Mouse (Mus musculus) kidney, postnatal 4 days (tissue): ENCODE measurements around the gene Slc6a9.
A peak's percentile ranks its signal among the peaks of the same experiment; 100 is the strongest.

Source experiments
- DNase-seq, 2 experiments: peaks; one replicate each; pipeline ENCODE4 v3.0.0; 2021; ENCODE audit warnings: mixed read lengths in 2 of 2

Slc6a9 gene

GRCm38 (mm10) chr4:117834457-117834844 is at the start of gene Slc6a9:
Gene Slc6a9, plus strand, starts transcription at chr4:117834506.
- DNase-seq, result no peak

- peak; percentile 34 to 54 for DNase-seq
Measured at GRCm38 (mm10) chr4:117786963-117787362, 47.3 kb upstream of the Slc6a9 start.

- DNase-seq, result no peak
Measured at GRCm38 (mm10) chr4:117788308-117788707, 46.0 kb upstream of the Slc6a9 start.

GRCm38 (mm10) chr4:117799904-117800303 is 34.4 kb upstream of the Slc6a9 start:
- no peak for DNase-seq

- no peak for DNase-seq
Measured at GRCm38 (mm10) chr4:117806992-117807391, 27.3 kb upstream of the Slc6a9 start.

GRCm38 (mm10) chr4:117810933-117811332 is 23.4 kb upstream of the Slc6a9 start:
- DNase-seq, result no peak

- DNase-seq, result peak in 1 of 2 experiments; percentile 19
Measured at GRCm38 (mm10) chr4:117813591-117814192, 20.6 kb upstream of the Slc6a9 start.

- DNase-seq, result no peak
Measured at GRCm38 (mm10) chr4:117814333-117814732, 20.0 kb upstream of the Slc6a9 start.

GRCm38 (mm10) chr4:117816776-117817175 is 17.5 kb upstream of the Slc6a9 start:
- no peak for DNase-seq

GRCm38 (mm10) chr4:117818032-117818431 is 16.3 kb upstream of the Slc6a9 start:
- DNase-seq, result no peak

GRCm38 (mm10) chr4:117828572-117829145 is 5.6 kb upstream of the Slc6a9 start:
- DNase-seq, result peak in 1 of 2 experiments; percentile 21

- DNase-seq, result peak; percentile 81 to 84
Measured at GRCm38 (mm10) chr4:117829260-117830123, 4.8 kb upstream of the Slc6a9 start.

GRCm38 (mm10) chr4:117830124-117830551 is 4.2 kb upstream of the Slc6a9 start:
- peak; percentile 41 to 60 for DNase-seq

- no peak for DNase-seq
Measured at GRCm38 (mm10) chr4:117830801-117831200, 3.5 kb upstream of the Slc6a9 start.

GRCm38 (mm10) chr4:117831499-117831898 is 2.8 kb upstream of the Slc6a9 start:
- no peak for DNase-seq

GRCm38 (mm10) chr4:117831920-117832691 is 2.2 kb upstream of the Slc6a9 start:
- peak; percentile 59 to 67 for DNase-seq

GRCm38 (mm10) chr4:117834845-117835530 is 682 bp downstream of the Slc6a9 start:
- peak; percentile 76 to 85 for DNase-seq

GRCm38 (mm10) chr4:117835531-117836111 is 1.3 kb downstream of the Slc6a9 start:
- peak; percentile 63 to 74 for DNase-seq

- DNase-seq, result peak; percentile 93 to 96
Measured at GRCm38 (mm10) chr4:117836204-117836767, 2.0 kb downstream of the Slc6a9 start.

GRCm38 (mm10) chr4:117837271-117837670 is 3.0 kb downstream of the Slc6a9 start:
- no peak for DNase-seq

- DNase-seq, result peak in 1 of 2 experiments; percentile 47
Measured at GRCm38 (mm10) chr4:117839366-117839765, 5.1 kb downstream of the Slc6a9 start.
